Mouse (Mus musculus): ENCODE measurements around the gene Ddx1. TPM values are rescaled to one million over a fixed set of nuclear protein-coding genes. Genes with fewer than 3 reads are reported as not detected.
A peak's percentile ranks its signal among the peaks of the same experiment; 100 is the strongest.

Gene Ddx1
- polyA plus RNA-seq, 1 experiment from 2014 or later: 76.1 TPM

DNA sequence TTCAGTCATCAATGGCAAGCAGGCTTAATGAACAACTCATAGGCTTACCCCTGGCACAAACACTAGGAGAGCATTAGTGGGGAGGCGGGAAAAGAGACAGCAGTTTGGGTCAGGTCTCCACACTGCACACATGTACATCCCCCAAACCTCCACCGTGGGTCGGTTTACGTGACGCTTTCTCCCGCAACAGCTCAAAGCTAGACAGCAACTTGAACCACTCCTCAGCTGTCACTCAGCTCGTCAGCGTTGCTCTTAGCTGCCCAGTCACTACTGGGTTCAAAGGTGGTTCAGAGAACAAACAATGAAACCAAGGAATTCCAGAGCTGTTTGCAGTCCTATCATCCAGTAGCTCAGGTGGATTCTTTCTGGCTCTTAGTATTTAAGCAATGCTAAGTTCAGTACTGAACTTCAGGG is 30.9 kb downstream of the Ddx1 start:
- WGBS (ENCODE audit: insufficient replicate concordance): 82% methylated on average over 8 of the region's 8 CpGs
- no peaks in the 10 kb centered on the region for H3K4me1 ChIP-seq (replicated peaks)
- no peak overlapping the region; the same call in 1 of the 2 replicates for H3K4me2 ChIP-seq
- no peaks in the 10 kb centered on the region for H3K9me3 ChIP-seq (replicated peaks)
- H3K27ac ChIP-seq: peak overlapping the region; percentile 14; the same call in 1 of the 2 replicates
- no peaks in the 10 kb centered on the region for H3K27me3 ChIP-seq
- H3K4me3 ChIP-seq (replicated peaks): no peak overlapping the region
- no peak overlapping the region for H3K9ac ChIP-seq
- DNase-seq: no peak
- ATAC-seq (ENCODE audit: low read depth): peak; percentile 62
- peaks cover 34% of the 10 kb centered on the region for H3K36me3 ChIP-seq

DNA sequence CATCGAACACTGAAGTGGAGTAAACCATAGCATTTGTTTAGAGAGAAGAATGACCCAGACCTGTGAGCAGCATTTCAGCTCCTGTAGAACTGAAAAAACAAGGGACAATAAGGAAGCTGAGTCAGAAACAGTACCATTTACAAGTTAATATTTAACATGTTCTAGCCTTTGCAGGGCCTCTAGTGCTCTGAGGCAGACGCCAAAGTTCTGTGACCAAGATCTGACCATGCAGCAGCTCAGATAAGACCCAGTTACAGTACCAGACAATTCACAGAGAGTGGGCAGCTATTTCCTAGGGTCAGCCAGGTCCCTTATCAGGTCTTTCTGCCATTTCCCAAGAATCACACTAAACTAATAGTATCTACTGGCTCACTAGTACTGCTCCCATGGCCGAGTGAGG is 31.4 kb downstream of the Ddx1 start:
- no peak for DNase-seq
- Histone ChIP-seq H3K4me1 (replicated peaks) (no peaks in the 10 kb centered on the region), H3K4me2 (no peak overlapping the region; the same call in 1 of the 2 replicates), H3K36me3 (peaks cover 31% of the 10 kb centered on the region), H3K27me3 (no peaks in the 10 kb centered on the region), H3K9me3 (replicated peaks) (no peaks in the 10 kb centered on the region), H3K4me3 (replicated peaks) (no peak overlapping the region), H3K9ac (no peak overlapping the region), H3K27ac (peak overlapping the region; percentile 14; the same call in 1 of the 2 replicates)
- ATAC-seq (ENCODE audit: low read depth): peak; percentile 44
- WGBS (ENCODE audit: insufficient replicate concordance): 48% methylated on average over 3 of the region's 3 CpGs

- Histone ChIP-seq H3K36me3 (peaks cover 31% of the 10 kb centered on the region), H3K9ac (no peak overlapping the region), H3K4me2 (no peak overlapping the region), H3K4me3 (replicated peaks) (no peak overlapping the region), H3K4me1 (replicated peaks) (peaks cover 7% of the 10 kb centered on the region), H3K9me3 (replicated peaks) (no peaks in the 10 kb centered on the region), H3K27me3 (no peaks in the 10 kb centered on the region), H3K27ac (no peak overlapping the region)
- ATAC-seq (ENCODE audit: low read depth) (no peak), DNase-seq (no peak)
- WGBS (ENCODE audit: insufficient replicate concordance): 58% methylated on average over 5 of the region's 5 CpGs
These were observed 32.4 kb downstream of the Ddx1 start for GRCm38 (mm10) chr12:13216501-13217103.

DNA sequence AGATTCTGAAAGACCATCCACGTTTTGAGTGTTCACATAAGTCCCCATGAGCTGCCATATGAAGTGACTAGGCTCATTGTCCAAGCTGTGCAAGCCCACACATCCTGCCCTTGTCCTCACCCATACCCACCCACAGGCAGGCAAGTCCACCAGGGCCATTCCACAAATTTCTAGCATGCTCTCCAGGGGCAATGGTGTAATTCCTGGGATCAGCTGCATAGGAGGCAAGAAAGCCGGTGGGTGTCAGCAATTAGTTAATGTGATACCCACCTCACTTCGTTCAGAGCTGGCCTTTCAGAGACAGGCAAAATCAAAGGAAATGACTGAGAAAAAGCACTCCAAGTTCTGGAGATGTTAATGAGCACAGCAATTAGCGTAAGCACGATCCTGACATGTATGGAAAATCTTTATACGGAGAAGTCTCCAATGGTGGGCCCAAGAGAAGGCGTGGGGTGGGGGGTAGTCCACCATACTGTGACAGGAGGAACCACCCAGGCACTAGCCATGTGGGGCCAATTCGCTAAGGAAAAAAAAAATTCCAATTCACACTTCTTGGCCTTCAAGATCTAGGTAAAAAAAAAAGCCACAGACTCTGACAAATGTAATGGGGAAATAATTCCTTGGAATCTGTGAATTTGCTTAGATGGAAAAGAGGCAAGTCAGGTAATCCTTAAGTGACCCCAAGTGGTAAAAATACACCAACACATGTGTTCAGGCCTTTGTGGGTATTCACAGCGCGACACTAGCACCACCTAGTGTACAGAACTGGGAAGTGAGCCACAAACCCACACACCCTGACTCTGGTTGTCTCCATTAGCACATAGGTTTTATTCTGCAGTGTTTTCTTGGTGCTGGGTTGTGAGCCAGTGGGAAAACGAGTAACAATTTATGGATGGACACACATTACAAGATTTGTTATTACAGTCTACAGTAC is 34.4 kb downstream of the Ddx1 start:
- Histone ChIP-seq H3K4me1 (replicated peaks) (peaks cover 7% of the 10 kb centered on the region), H3K4me3 (replicated peaks) (no peak overlapping the region), H3K36me3 (peaks cover 20% of the 10 kb centered on the region), H3K9ac (no peak overlapping the region), H3K27ac (no peak overlapping the region), H3K4me2 (no peak overlapping the region), H3K27me3 (no peaks in the 10 kb centered on the region), H3K9me3 (replicated peaks) (no peaks in the 10 kb centered on the region)
- WGBS (ENCODE audit: insufficient replicate concordance): 38% methylated on average over 11 of the region's 11 CpGs
- ATAC-seq (ENCODE audit: low read depth): peak; percentile 57; the same call in 1 of the 2 replicates
- peak; percentile 50 for DNase-seq

DNA sequence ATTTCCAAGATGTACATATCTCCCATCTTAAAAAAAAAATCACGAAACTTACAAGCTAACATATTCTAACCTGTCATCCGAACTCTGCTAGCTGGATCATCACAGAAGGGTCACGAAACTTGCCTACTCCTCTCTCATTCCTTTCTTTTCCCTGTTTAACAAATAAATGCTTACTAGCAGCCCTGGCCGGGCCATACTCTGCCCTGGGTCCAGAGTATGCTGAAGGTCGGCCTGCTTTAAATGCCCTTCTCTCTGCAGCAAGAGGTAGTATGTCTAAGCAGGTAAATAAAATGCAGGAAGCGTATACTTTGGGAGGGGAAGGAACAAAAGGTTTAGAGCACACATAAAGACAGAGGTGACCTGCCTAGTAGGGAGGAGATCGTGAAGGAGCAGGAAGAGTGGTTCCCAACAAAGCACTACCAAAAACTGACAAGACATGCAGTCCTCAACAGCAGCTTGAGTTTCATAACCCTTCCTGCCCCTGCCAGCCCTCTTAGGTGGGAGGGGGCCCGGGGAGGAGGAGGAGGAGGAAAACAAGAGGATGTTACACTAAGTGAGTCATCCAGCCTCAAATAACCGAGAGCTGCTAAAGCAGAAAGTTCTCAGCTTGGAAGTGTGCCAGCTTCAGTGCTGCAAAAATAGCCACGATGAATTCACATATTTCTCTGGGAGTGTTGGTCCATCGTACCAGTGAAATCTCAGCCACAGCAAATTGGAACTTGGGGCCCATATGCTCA is 37.1 kb downstream of the Ddx1 start:
- H3K27ac ChIP-seq: no peak overlapping the region
- no peaks in the 10 kb centered on the region for H3K27me3 ChIP-seq
- no peak for DNase-seq
- H3K9ac ChIP-seq: no peak overlapping the region
- no peak overlapping the region for H3K4me2 ChIP-seq
- no peak overlapping the region for H3K4me3 ChIP-seq (replicated peaks)
- no peaks in the 10 kb centered on the region for H3K9me3 ChIP-seq (replicated peaks)
- H3K4me1 ChIP-seq (replicated peaks): peaks cover 7% of the 10 kb centered on the region
- WGBS (ENCODE audit: insufficient replicate concordance): 43% methylated on average over 11 of the region's 11 CpGs
- no peak; the same call in 1 of the 2 replicates for ATAC-seq (ENCODE audit: low read depth)
- H3K36me3 ChIP-seq: no peaks in the 10 kb centered on the region

GRCm38 (mm10) chr12:13209692-13210377 is 39.2 kb downstream of the Ddx1 start:
- DNase-seq (no peak), ATAC-seq (ENCODE audit: low read depth) (no peak)
- WGBS (ENCODE audit: insufficient replicate concordance): 69% methylated on average over 13 of the region's 13 CpGs
- Histone ChIP-seq H3K4me1 (replicated peaks) (peaks cover 7% of the 10 kb centered on the region), H3K27me3 (no peaks in the 10 kb centered on the region), H3K27ac (no peak overlapping the region), H3K36me3 (no peaks in the 10 kb centered on the region), H3K4me3 (replicated peaks) (no peak overlapping the region), H3K9ac (no peak overlapping the region), H3K9me3 (replicated peaks) (no peaks in the 10 kb centered on the region), H3K4me2 (no peak overlapping the region)

DNA sequence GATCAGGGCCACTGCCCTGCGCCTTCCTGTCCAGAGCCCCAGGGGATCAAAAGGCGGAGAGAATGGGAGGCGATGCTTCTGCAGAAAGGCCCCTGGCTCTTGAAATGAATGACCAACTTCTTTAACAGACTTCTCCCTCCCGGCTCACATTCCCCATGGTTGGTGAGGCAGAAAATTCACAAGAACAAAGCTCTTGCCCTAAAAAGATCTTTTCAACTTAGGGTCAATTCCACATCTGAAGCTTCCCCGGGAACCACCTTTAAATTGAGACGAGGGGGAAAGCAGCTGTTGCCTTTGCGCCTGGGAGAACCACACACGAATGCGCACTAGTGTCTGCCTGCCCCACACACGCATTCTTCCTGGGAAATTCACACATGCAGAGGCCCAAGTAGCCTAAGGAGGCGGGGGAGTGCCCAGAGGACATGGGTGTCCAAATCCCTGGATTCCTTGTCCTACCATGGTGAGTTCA is 40.0 kb downstream of the Ddx1 start:
- H3K9ac ChIP-seq: no peak overlapping the region
- no peak overlapping the region for H3K4me3 ChIP-seq (replicated peaks)
- H3K9me3 ChIP-seq (replicated peaks): no peaks in the 10 kb centered on the region
- WGBS (ENCODE audit: insufficient replicate concordance): 78% methylated on average over 11 of the region's 11 CpGs
- ATAC-seq (ENCODE audit: low read depth): no peak
- H3K27me3 ChIP-seq: no peaks in the 10 kb centered on the region
- H3K4me2 ChIP-seq: no peak overlapping the region
- peaks cover 7% of the 10 kb centered on the region for H3K4me1 ChIP-seq (replicated peaks)
- H3K36me3 ChIP-seq: no peaks in the 10 kb centered on the region
- no peak for DNase-seq
- no peak overlapping the region for H3K27ac ChIP-seq

DNA sequence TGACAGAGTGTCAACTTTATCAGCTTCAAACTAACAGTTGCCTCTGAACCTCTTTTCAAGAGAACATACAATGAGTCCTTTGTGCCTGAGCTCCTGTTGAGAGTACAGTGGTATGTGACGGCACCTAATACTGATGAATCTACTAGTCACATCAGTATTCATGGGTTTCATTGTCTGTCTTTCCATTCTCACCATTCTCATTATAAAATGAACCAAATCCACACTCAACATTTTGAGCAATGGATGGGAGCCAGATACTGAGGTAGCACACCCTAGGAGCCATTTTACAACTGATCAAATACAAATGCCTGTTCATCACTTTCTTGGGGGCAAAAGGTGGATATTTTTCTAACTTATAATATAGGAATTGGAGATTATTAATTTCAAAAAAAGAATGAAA is 40.5 kb downstream of the Ddx1 start:
- DNase-seq (no peak), ATAC-seq (ENCODE audit: low read depth) (no peak)
- Histone ChIP-seq H3K9ac (no peak overlapping the region), H3K27ac (no peak overlapping the region), H3K36me3 (no peaks in the 10 kb centered on the region), H3K4me1 (replicated peaks) (peaks cover 7% of the 10 kb centered on the region), H3K27me3 (no peaks in the 10 kb centered on the region), H3K4me3 (replicated peaks) (no peak overlapping the region), H3K4me2 (no peak overlapping the region), H3K9me3 (replicated peaks) (no peaks in the 10 kb centered on the region)
- WGBS (ENCODE audit: insufficient replicate concordance): 74% methylated on average over 1 of the region's 1 CpGs

DNA sequence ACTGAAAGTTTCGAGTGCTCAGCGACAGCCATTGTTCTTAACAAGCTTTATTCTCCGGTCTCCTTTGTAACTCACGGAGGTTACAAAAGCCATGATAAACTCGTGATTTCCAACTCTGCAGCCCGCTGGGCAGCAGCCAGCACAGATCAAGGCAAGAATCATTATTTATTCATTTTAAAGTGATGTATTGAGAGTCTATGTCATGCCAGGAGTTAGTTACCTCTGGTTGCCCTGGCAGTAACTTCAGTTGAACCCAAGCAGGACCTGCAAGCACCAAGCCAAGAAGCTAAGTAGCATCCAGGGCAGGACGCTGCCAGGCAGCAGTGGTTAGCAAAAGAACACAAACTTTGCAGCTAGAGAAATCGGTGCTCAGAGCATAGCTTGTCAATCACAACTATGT is 41.9 kb downstream of the Ddx1 start:
- no peak for ATAC-seq (ENCODE audit: low read depth)
- H3K36me3 ChIP-seq: no peaks in the 10 kb centered on the region
- H3K4me2 ChIP-seq: no peak overlapping the region
- DNase-seq: no peak
- H3K9me3 ChIP-seq (replicated peaks): no peaks in the 10 kb centered on the region
- no peaks in the 10 kb centered on the region for H3K27me3 ChIP-seq
- peaks cover 5% of the 10 kb centered on the region for H3K4me1 ChIP-seq (replicated peaks)
- no peak overlapping the region for H3K27ac ChIP-seq
- no peak overlapping the region for H3K9ac ChIP-seq
- H3K4me3 ChIP-seq (replicated peaks): no peak overlapping the region
- 61% methylated on average over 8 of the region's 8 CpGs for WGBS (ENCODE audit: insufficient replicate concordance)

GRCm38 (mm10) chr12:13205733-13206132 is 43.3 kb downstream of the Ddx1 start:
- Histone ChIP-seq H3K27ac (no peak overlapping the region), H3K4me2 (no peak overlapping the region), H3K4me3 (replicated peaks) (no peak overlapping the region), H3K27me3 (no peaks in the 10 kb centered on the region), H3K36me3 (no peaks in the 10 kb centered on the region), H3K9ac (no peak overlapping the region), H3K9me3 (replicated peaks) (no peaks in the 10 kb centered on the region), H3K4me1 (replicated peaks) (peaks cover 6% of the 10 kb centered on the region; the same call in 1 of the 2 replicates)
- DNase-seq (no peak), ATAC-seq (ENCODE audit: low read depth) (no peak)
- 63% methylated on average over 3 of the region's 3 CpGs for WGBS (ENCODE audit: insufficient replicate concordance)

- H3K4me1 ChIP-seq (replicated peaks): peaks cover 6% of the 10 kb centered on the region; the same call in 1 of the 2 replicates
- no peak for ATAC-seq (ENCODE audit: low read depth)
- DNase-seq: no peak
- no peak overlapping the region for H3K4me2 ChIP-seq
- no peak overlapping the region for H3K4me3 ChIP-seq (replicated peaks)
- no peaks in the 10 kb centered on the region; the same call in 1 of the 2 replicates for H3K27me3 ChIP-seq
- H3K9ac ChIP-seq: no peak overlapping the region
- H3K27ac ChIP-seq: no peak overlapping the region
- H3K36me3 ChIP-seq: no peaks in the 10 kb centered on the region
- no peaks in the 10 kb centered on the region for H3K9me3 ChIP-seq (replicated peaks)
These were observed 46.7 kb downstream of the Ddx1 start for GRCm38 (mm10) chr12:13202322-13202721.
